Mouse (Mus musculus): ENCODE data around the gene Mymx. TPM values are rescaled to one million over a fixed set of nuclear protein-coding genes. Genes with fewer than 3 reads are reported as not detected.

Gene Mymx
- polyA plus RNA-seq, 1 experiment from 2014 or later = 0.49 TPM

DNA sequence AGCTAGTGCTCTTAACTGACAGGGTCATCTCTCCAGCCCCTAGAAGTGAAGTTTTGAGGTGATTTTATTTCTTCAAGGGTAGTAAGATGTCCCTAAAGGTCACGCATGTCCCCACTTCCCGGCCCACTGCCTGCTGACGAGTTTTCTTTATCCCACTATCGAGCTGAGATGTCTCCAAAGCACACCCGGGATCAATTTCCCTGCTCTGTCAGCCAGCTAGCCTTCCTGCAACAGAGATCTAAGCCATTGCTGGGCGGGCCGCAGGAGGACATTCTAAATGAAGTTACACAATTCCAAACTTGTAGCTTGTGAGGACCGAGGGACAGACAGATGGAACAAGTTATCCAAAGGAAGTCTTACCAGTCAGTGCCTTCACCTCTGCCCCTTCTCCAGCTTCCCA lies 1.6 kb downstream of the Mymx start:
- WGBS = 72% methylated on average over 8 of the region's 8 CpGs
- no peak for ATAC-seq (replicated peaks; ENCODE audit: extremely low read depth, insufficient read depth, low FRiP score)
- no peaks in the 10 kb centered on the region for H3K36me3 ChIP-seq (ENCODE audit: control insufficient read depth, insufficient read depth)
- no peak overlapping the region for H3K27ac ChIP-seq (ENCODE audit: low read length)
- H3K9me3 ChIP-seq (replicated peaks; ENCODE audit: control insufficient read depth, low read length) = no peaks in the 10 kb centered on the region
- H3K4me3 ChIP-seq (ENCODE audit: low read length) = no peak overlapping the region
- H3K4me2 ChIP-seq (ENCODE audit: low read depth, low read length) = no peak overlapping the region
- peaks cover 31% of the 10 kb centered on the region for H3K4me1 ChIP-seq (ENCODE audit: control insufficient read depth, insufficient read depth, low read length)
- H3K27me3 ChIP-seq (ENCODE audit: control insufficient read depth, insufficient read depth, low read length) = no peaks in the 10 kb centered on the region; the same call in 1 of the 2 replicates
- no peak overlapping the region for H3K9ac ChIP-seq (ENCODE audit: low read length)

DNA sequence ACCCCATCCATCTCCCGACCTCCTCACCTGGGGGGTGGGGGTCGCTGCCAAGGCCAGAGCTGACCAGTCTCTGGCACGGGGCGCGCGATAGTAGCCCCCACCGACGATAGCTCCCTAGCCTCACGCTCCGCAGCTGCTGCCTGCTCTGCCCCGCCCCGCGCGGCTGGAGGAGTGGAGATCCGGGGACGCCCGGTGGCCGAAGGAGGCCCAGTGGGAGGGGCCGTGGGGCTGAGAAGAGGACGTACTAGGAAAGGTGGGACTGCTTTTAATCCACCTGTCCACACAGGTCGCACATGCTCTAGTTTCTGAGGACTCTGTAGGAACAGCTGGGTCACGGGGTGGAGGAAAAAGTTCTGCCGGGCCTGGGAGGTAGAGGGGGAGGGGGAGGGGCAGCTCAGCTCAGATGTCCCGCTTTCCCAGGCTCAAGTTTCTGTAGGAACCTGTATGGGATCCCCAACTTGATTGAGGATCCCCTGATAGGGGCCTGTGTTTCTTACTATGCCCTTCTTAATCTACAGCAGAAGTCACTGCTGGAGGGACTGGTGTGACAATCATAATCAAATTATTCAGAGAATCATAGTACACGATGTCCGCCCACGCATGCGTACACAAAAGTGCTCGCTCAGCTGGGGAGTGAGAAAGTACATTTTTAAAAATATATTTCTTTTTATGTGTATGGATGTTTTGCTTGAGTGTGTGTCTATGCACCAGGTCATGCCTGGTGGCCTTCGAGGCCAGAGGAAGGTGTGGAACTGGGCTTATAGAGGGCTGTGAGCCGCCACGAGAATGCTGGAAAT lies 2.3 kb downstream of the Mymx start, which contains the start of gene Slc29a1:
Gene Slc29a1 (minus strand): TSS at position 161 of the 797 bp plus-strand sequence.
- Histone ChIP-seq H3K36me3 (ENCODE audit: control insufficient read depth, insufficient read depth) (no peaks in the 10 kb centered on the region), H3K4me1 (ENCODE audit: control insufficient read depth, insufficient read depth, low read length) (peaks cover 35% of the 10 kb centered on the region), H3K9ac (ENCODE audit: low read length) (peak within 1 kb of the TSS; percentile 72), H3K4me2 (ENCODE audit: low read depth, low read length) (peak within 1 kb of the TSS; percentile 81), H3K4me3 (ENCODE audit: low read length) (peak within 1 kb of the TSS; percentile 42), H3K9me3 (replicated peaks; ENCODE audit: control insufficient read depth, low read length) (no peaks in the 10 kb centered on the region), H3K27ac (ENCODE audit: low read length) (no peak within 1 kb of the TSS), H3K27me3 (ENCODE audit: control insufficient read depth, insufficient read depth, low read length) (no peaks in the 10 kb centered on the region; the same call in 1 of the 2 replicates)
- WGBS = 20% methylated on average over 32 of the region's 32 CpGs
- ATAC-seq (replicated peaks; ENCODE audit: extremely low read depth, insufficient read depth, low FRiP score) = peak; percentile 21; the same call in 1 of the 2 replicates

DNA sequence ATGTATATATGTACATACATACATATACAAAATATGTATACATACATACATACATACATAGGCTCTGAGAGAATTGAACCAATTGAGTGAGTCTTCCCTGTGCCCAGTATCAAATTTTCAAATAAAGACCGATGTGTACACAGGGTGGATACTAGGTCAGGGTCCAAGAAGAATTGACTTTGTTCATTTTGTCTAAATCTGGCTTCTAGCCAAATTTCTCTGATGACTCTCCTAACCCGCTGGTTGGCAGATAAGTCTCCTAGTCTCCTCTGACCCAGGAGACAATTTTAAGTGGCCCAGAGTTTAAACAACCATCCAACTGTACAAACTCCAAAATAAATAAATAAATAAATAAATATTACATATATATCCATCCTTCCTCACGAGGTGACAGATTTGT lies 3.0 kb downstream of the Mymx start:
- no peaks in the 10 kb centered on the region; the same call in 1 of the 2 replicates for H3K27me3 ChIP-seq (ENCODE audit: control insufficient read depth, insufficient read depth, low read length)
- peaks cover 40% of the 10 kb centered on the region for H3K4me1 ChIP-seq (ENCODE audit: control insufficient read depth, insufficient read depth, low read length)
- WGBS = 47% methylated on average over 3 of the region's 3 CpGs
- no peak overlapping the region for H3K27ac ChIP-seq (ENCODE audit: low read length)
- peak overlapping the region; percentile 42 for H3K4me3 ChIP-seq (ENCODE audit: low read length)
- peak overlapping the region; percentile 72 for H3K9ac ChIP-seq (ENCODE audit: low read length)
- no peak for ATAC-seq (replicated peaks; ENCODE audit: extremely low read depth, insufficient read depth, low FRiP score)
- no peaks in the 10 kb centered on the region for H3K36me3 ChIP-seq (ENCODE audit: control insufficient read depth, insufficient read depth)
- no peaks in the 10 kb centered on the region for H3K9me3 ChIP-seq (replicated peaks; ENCODE audit: control insufficient read depth, low read length)
- peak overlapping the region; percentile 81 for H3K4me2 ChIP-seq (ENCODE audit: low read depth, low read length)

DNA sequence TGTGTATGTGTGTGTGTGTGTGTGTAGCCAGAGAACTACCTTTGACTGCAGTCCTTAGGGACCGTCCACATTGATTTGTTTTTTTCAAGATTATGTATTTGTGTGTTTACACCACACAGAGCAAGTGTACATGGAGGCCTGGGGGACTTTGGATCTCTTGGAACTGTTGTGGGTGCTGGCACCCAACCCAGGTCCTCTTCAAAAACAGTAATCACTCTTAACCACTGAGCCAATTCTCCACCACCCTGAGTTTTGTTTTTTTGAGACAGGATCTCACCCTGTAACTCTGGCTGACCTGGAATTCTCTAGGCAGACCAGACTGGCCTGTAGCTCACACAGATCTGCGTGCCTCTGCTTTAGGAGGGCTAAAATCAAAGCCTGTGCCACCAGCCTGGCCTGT lies 3.5 kb downstream of the Mymx start:
- no peaks in the 10 kb centered on the region for H3K9me3 ChIP-seq (replicated peaks; ENCODE audit: control insufficient read depth, low read length)
- peaks cover 45% of the 10 kb centered on the region for H3K4me1 ChIP-seq (ENCODE audit: control insufficient read depth, insufficient read depth, low read length)
- H3K36me3 ChIP-seq (ENCODE audit: control insufficient read depth, insufficient read depth) = no peaks in the 10 kb centered on the region
- no peak for ATAC-seq (replicated peaks; ENCODE audit: extremely low read depth, insufficient read depth, low FRiP score)
- no peak overlapping the region for H3K27ac ChIP-seq (ENCODE audit: low read length)
- H3K4me2 ChIP-seq (ENCODE audit: low read depth, low read length) = no peak overlapping the region
- no peak overlapping the region for H3K4me3 ChIP-seq (ENCODE audit: low read length)
- no peak overlapping the region for H3K9ac ChIP-seq (ENCODE audit: low read length)
- 96% methylated on average over 2 of the region's 2 CpGs for WGBS
- no peaks in the 10 kb centered on the region; the same call in 1 of the 2 replicates for H3K27me3 ChIP-seq (ENCODE audit: control insufficient read depth, insufficient read depth, low read length)

DNA sequence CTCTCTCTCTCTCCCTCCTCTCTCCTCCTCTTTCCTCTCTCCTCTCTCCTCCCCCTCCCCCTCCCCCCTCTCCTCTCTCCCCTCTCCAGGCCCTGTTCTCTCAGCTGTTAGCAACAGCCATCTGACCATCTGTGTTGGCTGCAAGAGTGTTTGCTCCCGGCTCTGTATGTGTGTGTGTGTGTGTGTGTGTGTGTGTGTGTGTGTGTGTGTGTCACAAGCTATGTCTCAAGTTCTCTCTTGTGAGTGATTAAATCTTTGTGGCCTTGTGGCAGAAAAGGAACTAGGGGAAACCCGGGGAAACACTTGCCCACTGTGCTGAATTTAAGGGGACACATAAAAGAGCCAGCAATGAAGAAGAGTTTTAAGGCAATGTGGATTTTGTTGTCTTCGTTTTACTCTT lies 4.1 kb downstream of the Mymx start:
- H3K27me3 ChIP-seq (ENCODE audit: control insufficient read depth, insufficient read depth, low read length) = no peaks in the 10 kb centered on the region; the same call in 1 of the 2 replicates
- H3K4me3 ChIP-seq (ENCODE audit: low read length) = no peak overlapping the region
- H3K4me2 ChIP-seq (ENCODE audit: low read depth, low read length) = no peak overlapping the region
- H3K36me3 ChIP-seq (ENCODE audit: control insufficient read depth, insufficient read depth) = no peaks in the 10 kb centered on the region
- H3K27ac ChIP-seq (ENCODE audit: low read length) = no peak overlapping the region
- peaks cover 51% of the 10 kb centered on the region for H3K4me1 ChIP-seq (ENCODE audit: control insufficient read depth, insufficient read depth, low read length)
- 51% methylated on average over 3 of the region's 3 CpGs for WGBS
- no peaks in the 10 kb centered on the region for H3K9me3 ChIP-seq (replicated peaks; ENCODE audit: control insufficient read depth, low read length)
- no peak for ATAC-seq (replicated peaks; ENCODE audit: extremely low read depth, insufficient read depth, low FRiP score)
- H3K9ac ChIP-seq (ENCODE audit: low read length) = no peak overlapping the region

DNA sequence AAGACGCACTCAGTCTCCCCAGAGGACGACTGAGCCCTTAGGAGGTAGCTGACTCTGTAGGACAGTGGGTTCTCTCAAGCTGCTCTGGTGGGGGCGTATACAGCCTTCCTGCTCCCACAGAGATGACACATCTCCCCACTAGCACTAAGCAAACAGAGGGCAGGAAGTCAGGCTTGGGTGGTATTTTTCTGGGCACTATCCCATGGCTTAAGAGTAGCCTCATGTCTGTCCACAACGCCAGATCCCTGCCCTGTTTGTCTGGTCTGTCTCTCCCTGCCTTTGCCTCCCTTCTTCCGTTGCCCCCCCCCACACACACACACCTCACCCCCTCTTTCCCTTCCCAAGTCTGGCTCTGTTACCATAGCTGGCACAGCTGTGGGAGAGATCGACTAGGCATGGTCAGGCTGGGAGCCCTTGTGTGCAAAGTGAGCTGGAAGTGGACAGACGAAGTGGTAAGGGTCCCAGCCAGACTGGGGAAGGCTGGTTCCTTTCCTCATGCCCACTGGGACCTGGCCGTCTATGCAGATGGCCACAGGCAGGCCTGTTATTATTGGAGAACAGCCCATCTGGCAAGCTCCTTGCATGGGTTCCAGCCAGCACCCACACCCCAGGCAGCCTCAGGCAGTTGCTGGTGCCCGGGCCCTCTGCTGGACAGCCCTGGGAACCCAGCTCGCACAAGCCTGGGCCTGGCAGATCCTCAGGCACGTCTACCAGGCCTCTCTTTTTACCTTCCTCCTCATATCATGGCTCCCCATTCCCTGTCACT lies 5.1 kb downstream of the Mymx start:
- ATAC-seq (replicated peaks; ENCODE audit: extremely low read depth, insufficient read depth, low FRiP score) = peak; percentile 24; the same call in 1 of the 2 replicates
- H3K9ac ChIP-seq (ENCODE audit: low read length) = peak overlapping the region; percentile 26; the same call in 1 of the 2 replicates
- peak overlapping the region; percentile 80 for H3K27ac ChIP-seq (ENCODE audit: low read length)
- peaks cover 60% of the 10 kb centered on the region for H3K4me1 ChIP-seq (ENCODE audit: control insufficient read depth, insufficient read depth, low read length)
- no peak overlapping the region for H3K4me2 ChIP-seq (ENCODE audit: low read depth, low read length)
- no peaks in the 10 kb centered on the region for H3K9me3 ChIP-seq (replicated peaks; ENCODE audit: control insufficient read depth, low read length)
- H3K4me3 ChIP-seq (ENCODE audit: low read length) = no peak overlapping the region
- no peaks in the 10 kb centered on the region; the same call in 1 of the 2 replicates for H3K27me3 ChIP-seq (ENCODE audit: control insufficient read depth, insufficient read depth, low read length)
- WGBS = 35% methylated on average over 11 of the region's 11 CpGs
- H3K36me3 ChIP-seq (ENCODE audit: control insufficient read depth, insufficient read depth) = no peaks in the 10 kb centered on the region

DNA sequence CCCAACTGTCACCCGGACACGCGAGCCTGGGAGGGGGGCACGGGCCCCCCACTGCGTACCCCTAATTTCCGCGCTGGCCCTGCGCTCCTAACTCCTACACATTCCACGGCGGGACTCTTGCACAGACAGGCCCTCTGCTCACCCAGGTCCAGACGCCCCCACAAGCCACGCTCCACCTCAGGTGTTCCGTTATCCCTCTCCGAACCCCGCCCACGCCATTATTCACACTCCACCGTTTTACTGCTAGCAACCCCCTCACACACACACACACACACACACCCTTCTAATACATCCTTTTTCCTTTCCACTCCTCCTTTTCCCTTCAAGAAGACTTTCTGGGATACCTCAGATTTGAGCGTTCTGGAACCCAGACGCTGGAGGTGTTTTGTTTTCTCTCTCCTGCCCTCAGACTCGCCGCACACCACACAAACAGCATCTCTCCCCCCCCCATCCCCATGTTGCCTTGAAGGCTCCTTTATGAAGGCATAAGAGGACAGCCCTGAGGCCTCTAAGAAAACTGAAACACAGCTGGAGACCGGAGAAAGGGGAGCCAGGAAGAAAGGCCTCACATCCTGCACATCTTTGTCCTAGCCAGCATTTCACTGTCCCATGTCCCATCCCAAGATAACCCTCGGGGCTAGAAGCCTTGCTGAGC lies 6.0 kb downstream of the Mymx start:
- peak overlapping the region; percentile 80 for H3K4me3 ChIP-seq (ENCODE audit: low read length)
- peak overlapping the region; percentile 92 for H3K9ac ChIP-seq (ENCODE audit: low read length)
- H3K27ac ChIP-seq (ENCODE audit: low read length) = peak overlapping the region; percentile 80
- peak overlapping the region; percentile 100 for H3K4me2 ChIP-seq (ENCODE audit: low read depth, low read length)
- H3K9me3 ChIP-seq (replicated peaks; ENCODE audit: control insufficient read depth, low read length) = no peaks in the 10 kb centered on the region
- 18% methylated on average over 22 of the region's 23 CpGs for WGBS
- 0 out of 2 replicates have a peak, but pooled peaks cover 2% of the 10 kb centered on the region for H3K36me3 ChIP-seq (ENCODE audit: control insufficient read depth, insufficient read depth)
- no peaks in the 10 kb centered on the region for H3K27me3 ChIP-seq (ENCODE audit: control insufficient read depth, insufficient read depth, low read length)
- peaks cover 65% of the 10 kb centered on the region for H3K4me1 ChIP-seq (ENCODE audit: control insufficient read depth, insufficient read depth, low read length)
- peak; percentile 2; the same call in 1 of the 2 replicates for ATAC-seq (replicated peaks; ENCODE audit: extremely low read depth, insufficient read depth, low FRiP score)

DNA sequence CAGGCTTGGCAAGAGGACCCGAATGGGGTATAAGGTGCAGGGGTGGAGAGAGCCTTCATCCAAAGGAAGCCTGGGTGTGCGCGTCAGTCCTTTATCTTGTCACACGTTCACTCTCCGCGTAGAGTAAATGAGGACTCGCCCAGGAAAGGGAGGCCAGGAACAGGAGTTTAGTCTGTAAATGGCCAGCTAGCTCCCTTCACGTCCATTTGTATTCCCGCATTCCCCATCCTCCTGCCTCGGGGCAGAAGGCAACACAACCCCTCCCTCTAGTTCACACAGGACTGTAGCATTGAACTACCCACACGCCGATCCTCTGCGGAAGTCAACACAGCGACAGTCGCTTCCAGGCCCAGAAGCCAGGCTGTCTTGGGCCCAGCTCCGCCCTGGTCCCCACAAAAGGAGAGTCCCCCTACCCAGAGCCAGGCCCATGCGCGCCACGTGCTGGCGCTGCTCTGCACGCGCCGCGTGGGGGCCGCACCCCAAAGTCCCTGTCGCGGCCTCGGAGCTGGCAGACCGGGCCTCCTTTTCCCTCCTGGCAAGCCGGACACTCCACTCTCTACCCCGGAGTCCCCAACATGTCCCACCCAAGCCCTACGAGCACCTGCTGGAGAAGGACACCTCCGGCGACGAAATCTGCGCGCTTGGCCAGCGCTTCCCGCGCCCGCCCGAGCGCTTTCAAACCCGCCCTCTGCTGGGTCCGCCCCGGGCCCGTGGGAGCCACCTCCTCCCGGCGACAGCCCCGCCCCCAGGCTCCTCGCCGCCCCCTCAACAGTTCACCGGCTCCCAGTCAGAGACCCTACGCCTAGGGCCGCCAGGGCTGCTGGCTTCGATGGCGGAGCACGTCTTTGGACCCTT lies 6.8 kb downstream of the Mymx start:
- Histone ChIP-seq H3K4me1 (ENCODE audit: control insufficient read depth, insufficient read depth, low read length) (peaks cover 65% of the 10 kb centered on the region), H3K4me2 (ENCODE audit: low read depth, low read length) (peak overlapping the region; percentile 100), H3K27me3 (ENCODE audit: control insufficient read depth, insufficient read depth, low read length) (no peaks in the 10 kb centered on the region), H3K9ac (ENCODE audit: low read length) (peak overlapping the region; percentile 92), H3K36me3 (ENCODE audit: control insufficient read depth, insufficient read depth) (0 out of 2 replicates have a peak, but pooled peaks cover 2% of the 10 kb centered on the region), H3K9me3 (replicated peaks; ENCODE audit: control insufficient read depth, low read length) (no peaks in the 10 kb centered on the region), H3K4me3 (ENCODE audit: low read length) (peak overlapping the region; percentile 80), H3K27ac (ENCODE audit: low read length) (peak overlapping the region; percentile 80)
- under 1% methylated on average over 58 of the region's 58 CpGs for WGBS
- ATAC-seq (replicated peaks; ENCODE audit: extremely low read depth, insufficient read depth, low FRiP score) = peak; percentile 74

All from heart, embryonic 16.5 days (tissue).